Comparison of ENCODE assay signal across 34 mouse cellular contexts in genomic region chr5:146815394-146815793, GRCm38 (mm10).
"Had no signal": no experiment of that assay in that cellular context is flagged by ENCODE, and none has a peak within 500 bp of the region (broad histone marks: within the 10 kb centered on the region; RNA-seq: fewer than 3 reads in every experiment).

No protein-coding gene starts in this region.

- H3K4me3 ChIP-seq: heart, embryonic 10.5 days; heart, embryonic 12.5 days; heart, embryonic 13.5 days; heart, embryonic 15.5 days; hindbrain, embryonic 10.5 days; hindbrain, embryonic 12.5 days; hindbrain, embryonic 13.5 days; hindbrain, embryonic 15.5 days; intestine, embryonic 15.5 days; kidney, embryonic 15.5 days; layer of hippocampus, adult 2 months had no signal

- H3K27me3 ChIP-seq: heart, embryonic 12.5 days; heart, embryonic 13.5 days; heart, embryonic 15.5 days; hindbrain, embryonic 12.5 days; hindbrain, embryonic 13.5 days; hindbrain, embryonic 15.5 days; intestine, embryonic 15.5 days; kidney, embryonic 15.5 days had no signal

- H3K9ac ChIP-seq: heart, embryonic 12.5 days; heart, embryonic 13.5 days; heart, embryonic 15.5 days; hindbrain, embryonic 12.5 days; hindbrain, embryonic 13.5 days; hindbrain, embryonic 14.5 days; hindbrain, embryonic 15.5 days; intestine, embryonic 15.5 days; kidney, embryonic 15.5 days had no signal

- H3K4me1 ChIP-seq: heart, embryonic 10.5 days; heart, embryonic 12.5 days; heart, embryonic 13.5 days; heart, embryonic 15.5 days; hindbrain, embryonic 10.5 days; hindbrain, embryonic 12.5 days; hindbrain, embryonic 13.5 days; hindbrain, embryonic 15.5 days; intestine, embryonic 15.5 days; kidney, embryonic 15.5 days had no signal

- H3K27ac ChIP-seq: heart, embryonic 10.5 days; heart, embryonic 13.5 days; heart, embryonic 15.5 days; hindbrain, embryonic 10.5 days; hindbrain, embryonic 12.5 days; hindbrain, embryonic 13.5 days; hindbrain, embryonic 14.5 days; hindbrain, embryonic 15.5 days; hindbrain, postnatal 0 days; intestine, embryonic 15.5 days; kidney, embryonic 15.5 days; kidney, postnatal 0 days; layer of hippocampus, adult 2 months had no signal

- H3K36me3 ChIP-seq: heart, embryonic 10.5 days; heart, embryonic 12.5 days; heart, embryonic 13.5 days; heart, embryonic 15.5 days; hindbrain, embryonic 10.5 days; hindbrain, embryonic 12.5 days; hindbrain, embryonic 13.5 days; hindbrain, embryonic 15.5 days; intestine, embryonic 15.5 days; kidney, embryonic 15.5 days had no signal

- ATAC-seq: hindbrain, embryonic 16.5 days; hindbrain, postnatal 0 days; inflammation-experienced regulatory T-cells, adult 6 months; intestine, embryonic 15.5 days; intestine, embryonic 16.5 days; intestine, postnatal 0 days had no signal

- H3K4me2 ChIP-seq: heart, embryonic 11.5 days; heart, embryonic 12.5 days; heart, embryonic 13.5 days; heart, embryonic 15.5 days; hindbrain, embryonic 12.5 days; hindbrain, embryonic 13.5 days; hindbrain, embryonic 14.5 days; hindbrain, embryonic 15.5 days; intestine, embryonic 15.5 days; kidney, embryonic 15.5 days had no signal

- H3K9me3 ChIP-seq: heart, embryonic 10.5 days; heart, embryonic 15.5 days; hindbrain, embryonic 10.5 days; hindbrain, embryonic 12.5 days; hindbrain, embryonic 13.5 days; hindbrain, embryonic 15.5 days; intestine, embryonic 15.5 days; kidney, embryonic 15.5 days had no signal

- DNase-seq: heart, postnatal 10 days; heart, postnatal 14 days; heart, postnatal 36 days; heart, postnatal 4 days; kidney, adult 11 months; kidney, adult 2 months; kidney, adult 8-10 months; kidney, adult 9 months; kidney, postnatal 10 days; kidney, postnatal 14 days; kidney, postnatal 25 days; kidney, postnatal 36 days; kidney, postnatal 4 days; layer of hippocampus, adult 9-11 months; layer of hippocampus, postnatal 36 days had no signal
